Mouse (Mus musculus) right cerebral cortex, postnatal 25 days (tissue): ENCODE measurements around the gene Pkmyt1.
"Not testable (repeated sequence)": the region's sequence is repeated elsewhere in the genome, so short reads cannot be mapped to it uniquely, and the experiment has no call there.

Source experiments
- DNase-seq: peaks from one replicate; pipeline ENCODE4 v3.0.0; 2022

Gene Pkmyt1

DNA sequence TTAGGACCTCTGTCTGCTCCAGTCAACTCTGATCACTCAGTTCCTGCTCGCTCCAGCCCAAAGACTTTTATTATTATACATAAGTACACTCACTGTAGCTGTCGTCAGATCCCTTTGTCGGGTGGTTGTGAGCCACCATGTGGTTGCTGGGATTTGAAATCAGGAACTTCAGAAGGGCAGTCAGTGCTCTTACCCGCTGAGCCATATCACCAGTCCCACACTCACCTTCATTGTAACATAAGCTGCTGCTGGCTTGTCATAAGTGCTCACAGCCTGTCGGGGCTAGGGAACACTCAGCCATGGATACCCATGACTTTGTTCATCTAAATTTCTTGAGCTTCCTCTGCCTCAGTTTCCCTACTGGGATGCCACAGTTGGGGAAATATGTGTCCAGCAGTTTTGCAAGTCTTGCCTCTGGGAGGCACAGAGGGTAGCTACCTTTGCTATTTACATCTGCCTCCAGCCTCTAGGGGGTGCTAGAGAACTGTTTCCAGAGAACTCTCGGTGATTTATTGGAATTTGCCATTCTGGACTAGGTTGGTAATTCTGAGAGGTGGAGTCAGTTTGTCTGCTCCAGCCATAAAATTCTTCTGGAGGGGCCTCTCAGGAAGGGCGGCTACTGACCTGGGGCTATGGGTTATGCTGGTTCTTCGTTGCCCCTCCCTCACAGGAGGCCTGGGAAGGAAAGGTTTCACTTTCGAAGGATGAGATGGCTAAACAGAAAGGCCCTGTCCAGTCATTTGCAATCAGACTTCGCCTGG is 22.7 kb downstream of the Pkmyt1 start:
- DNase-seq: peak; percentile 50

DNA sequence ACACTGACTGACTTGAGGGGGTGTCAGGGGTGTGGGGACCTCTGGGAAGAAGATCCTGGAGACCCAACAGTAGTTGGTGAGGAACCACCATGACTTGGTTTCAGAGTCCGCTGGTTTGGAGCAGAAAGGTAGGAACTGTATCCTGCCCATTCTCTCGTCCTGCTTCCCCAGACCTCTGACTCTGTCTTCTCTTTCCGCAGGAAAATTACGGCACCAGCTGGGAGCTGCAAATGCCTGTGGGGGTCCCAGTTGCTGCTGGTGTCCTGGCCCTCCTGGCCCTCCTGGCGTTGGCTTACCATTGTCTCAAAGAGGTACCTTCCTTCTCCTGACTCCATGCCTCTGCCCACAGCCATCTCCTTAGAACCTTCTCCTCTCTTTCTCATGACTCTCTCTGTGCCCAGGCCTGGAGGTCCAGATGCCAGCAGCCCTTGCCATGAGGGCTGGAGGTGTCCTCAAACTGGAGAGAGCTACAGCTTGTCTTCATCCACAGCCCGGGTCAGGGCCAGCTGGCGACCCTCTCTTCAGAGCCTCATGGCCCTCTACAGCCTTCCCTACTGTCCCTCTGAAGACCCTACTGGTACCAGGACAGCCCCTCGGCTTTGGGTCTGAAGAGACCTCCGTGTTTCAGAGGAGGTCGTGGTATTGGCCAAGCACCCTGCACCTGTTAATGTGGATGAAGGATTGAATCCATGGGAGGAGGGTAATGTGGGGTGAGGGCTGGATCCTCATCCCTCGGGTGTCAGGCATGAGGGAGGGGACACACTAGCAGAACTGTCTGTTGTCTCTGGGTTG is 23.5 kb downstream of the Pkmyt1 start:
- DNase-seq: no peak

DNA sequence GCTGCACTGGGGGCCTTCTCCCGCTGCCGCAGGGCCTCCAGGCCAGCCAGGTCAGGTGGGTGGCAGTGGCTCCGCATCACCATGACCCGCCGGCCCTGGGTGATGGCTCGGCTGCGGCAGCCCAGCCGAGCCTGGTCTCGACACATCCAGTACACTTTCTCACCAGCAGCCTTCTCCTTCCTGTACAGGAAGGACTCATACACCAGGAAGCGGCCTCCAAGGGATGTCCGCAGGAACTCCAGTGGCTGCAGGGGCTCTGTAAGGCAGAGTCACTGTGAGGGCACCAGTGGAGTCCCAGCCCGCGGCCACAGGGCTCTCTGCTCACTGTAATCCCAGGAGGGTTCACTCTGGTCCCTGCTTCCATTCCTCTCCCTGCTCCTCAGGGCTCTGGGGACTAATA is 29.6 kb downstream of the Pkmyt1 start:
- DNase-seq: no peak

DNA sequence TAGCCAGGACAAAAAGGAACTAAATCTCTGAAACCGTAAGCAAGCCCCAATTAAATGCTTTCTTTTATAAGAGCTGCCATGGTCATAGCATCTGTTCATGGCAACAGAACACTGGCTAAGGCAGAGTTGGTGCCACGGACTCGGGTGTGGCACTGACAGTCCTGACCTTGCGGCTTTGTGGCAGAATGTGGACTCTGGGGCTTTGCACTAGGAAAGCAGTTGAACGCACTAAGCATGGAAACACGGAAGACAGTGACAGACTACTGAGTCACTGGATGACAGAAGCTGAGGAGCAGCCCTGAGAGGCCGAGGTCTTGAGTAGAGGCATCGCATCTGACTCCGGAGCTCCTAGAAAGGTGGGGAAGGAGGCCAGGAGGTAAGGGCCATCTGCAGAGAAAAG is 31.4 kb downstream of the Pkmyt1 start:
- no peak for DNase-seq

DNA sequence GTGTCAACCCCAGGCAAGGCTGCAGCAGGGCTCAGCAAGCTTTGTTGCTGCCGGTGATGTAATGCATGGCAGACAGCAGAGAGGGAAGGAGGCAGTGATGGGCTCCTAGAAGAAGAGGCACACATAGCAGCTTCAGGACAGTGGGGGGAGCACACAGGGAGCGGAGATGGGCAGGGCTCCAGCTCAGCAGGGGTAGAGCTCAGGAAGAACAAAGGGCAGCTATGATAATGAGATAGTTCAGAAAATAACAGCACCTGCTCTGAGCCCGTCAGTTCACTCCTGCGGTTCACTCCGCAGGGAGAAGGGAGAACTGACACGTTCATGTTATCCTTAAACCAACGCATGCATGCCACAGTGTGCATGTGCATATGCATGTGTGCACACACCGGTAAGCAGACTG is 32.7 kb downstream of the Pkmyt1 start:
- no peak for DNase-seq

DNA sequence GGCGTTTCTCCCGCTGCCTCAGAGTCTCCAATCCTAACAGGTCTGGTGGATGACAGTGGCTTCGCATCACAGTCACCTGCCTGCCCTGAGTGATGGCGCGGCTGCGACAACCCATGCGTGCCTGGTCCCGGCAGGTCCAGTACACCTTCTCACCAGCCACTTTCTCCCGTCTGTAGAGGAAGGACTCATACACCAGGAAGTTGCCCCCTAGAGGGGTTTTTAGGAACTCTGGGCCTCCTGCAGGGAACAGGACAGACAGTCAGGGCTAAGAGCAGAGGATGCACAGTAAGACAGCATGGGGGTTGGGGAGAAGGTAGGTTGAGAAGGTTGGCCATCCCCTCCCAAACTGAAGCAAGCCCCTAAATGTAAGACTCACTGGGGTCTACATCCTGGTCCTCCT is 34.1 kb downstream of the Pkmyt1 start:
- no peak for DNase-seq

DNA sequence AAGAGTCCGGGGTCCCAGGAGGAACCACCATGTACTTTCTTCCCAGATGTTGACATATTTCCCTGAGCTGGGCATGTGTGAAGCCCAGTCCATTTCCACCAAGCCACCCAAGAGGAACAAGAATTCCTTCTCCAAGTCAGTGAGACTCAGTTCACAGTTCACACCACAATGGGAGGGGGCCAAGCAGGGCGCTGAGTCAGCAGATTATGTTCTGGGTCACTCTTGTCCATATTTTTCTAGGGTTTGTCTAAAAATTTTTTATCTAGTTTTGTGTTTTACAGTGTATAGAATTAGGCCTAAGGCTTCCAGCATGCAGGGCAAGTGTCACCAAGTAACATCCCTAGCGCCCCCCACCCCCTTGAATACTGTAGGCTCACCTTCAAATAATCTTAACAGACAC is 35.0 kb downstream of the Pkmyt1 start:
- no peak for DNase-seq

DNA sequence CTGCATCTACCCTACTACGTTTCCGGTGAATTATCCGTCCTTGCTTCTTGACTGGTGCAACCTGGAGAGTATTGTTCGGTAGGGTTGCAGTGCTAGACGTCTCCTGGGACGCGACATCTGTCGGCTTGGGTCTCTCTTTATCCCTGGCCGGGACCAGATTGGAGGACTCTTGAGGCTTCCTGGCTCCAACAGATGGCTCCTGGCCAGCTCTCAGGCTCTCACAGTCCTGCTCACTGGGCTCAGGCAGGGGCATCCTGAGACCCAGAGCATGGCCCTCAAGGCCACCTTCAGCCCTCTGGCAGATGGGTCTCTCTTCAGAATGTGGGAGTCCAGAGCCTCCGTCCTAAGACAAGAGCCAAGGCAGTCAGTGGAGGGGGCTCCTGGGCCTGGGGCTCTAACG is 36.8 kb downstream of the Pkmyt1 start:
- DNase-seq: no peak

DNA sequence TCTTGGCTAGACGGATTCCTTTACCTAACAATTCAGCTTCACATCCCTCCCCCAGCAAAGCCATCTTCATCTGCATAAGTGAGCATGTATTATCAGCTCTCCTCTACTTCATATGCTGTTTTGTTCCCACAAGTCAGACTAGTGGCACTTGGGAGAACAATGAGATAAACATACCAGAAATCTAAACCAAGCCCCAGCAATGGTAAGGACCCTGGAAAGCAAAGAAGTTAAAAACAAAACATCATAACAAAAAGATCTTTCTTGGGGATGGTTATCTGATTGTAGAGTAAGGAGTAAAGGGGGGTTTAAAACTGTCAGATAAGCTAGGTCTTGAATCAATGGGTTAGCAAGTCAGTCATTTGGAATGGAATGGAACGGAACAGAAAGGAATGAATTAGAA is 44.4 kb downstream of the Pkmyt1 start:
- no peak for DNase-seq

DNA sequence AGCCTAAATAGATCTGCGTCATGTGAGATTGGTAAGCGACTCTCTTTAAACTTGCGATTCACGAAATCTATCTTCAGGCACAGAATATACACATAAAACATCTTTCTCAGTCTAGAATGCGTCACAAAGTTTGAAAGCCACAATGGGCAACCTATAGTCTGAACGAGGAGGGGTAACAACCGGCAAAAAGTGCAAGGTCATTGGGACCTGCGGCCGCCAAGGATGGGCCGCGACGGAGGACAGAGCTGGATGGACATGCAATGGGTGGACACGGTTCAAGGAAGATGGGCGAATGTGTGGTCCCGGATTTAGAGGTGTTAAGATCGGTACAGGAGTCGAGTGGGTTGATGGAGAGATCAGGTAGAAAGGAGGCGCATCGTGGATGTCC is 44.8 kb downstream of the Pkmyt1 start:
- peak; percentile 30 for DNase-seq

DNA sequence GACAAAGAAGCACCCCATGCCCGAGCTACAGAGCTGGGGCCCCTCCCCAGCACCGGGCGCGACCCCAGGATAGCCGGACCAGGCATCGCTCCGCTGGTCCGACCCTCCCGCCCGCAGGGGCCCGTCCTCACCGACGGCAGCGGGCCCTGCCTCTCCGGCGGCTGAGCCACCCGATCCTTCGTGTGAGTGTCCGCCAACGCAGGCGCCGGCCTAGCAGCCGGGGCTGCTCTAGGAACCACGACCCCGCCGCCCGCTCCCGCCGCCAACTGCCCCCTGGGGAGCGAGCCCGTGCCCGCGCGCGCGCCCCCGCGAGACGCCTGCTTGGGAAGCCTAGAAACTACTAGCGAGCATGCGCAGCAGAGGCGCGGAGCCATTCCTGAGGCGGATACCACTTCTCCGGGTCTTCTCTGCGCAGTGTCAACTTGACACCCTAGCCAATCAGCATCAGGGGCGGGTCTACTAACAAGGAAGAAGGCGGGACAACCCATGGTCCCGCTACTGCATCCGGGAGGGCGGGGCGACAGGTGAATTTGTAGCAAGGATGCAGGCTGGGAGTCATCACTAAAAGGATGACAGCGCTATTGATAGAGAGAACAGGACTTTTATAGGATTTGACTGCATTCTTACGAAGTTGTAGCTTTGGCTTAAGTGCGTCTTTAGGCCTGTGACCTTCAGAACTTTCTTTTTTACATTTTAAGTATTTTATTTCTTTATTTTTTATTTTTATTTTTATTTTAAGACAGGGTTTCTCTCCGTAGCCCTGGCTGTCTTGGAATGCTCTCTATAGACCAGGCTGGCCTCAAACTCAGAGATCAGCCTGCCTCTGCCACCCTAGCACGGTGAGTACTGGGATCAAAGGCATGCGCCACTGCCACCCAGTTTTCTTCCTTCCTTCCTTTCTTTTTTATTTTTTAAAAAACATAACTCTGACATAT is 45.4 kb downstream of the Pkmyt1 start, which contains the start of gene Flywch1:
TSS of gene Flywch1 (minus strand) at position 319 of the 935 bp plus-strand sequence.
- DNase-seq: peak; percentile 97

DNA sequence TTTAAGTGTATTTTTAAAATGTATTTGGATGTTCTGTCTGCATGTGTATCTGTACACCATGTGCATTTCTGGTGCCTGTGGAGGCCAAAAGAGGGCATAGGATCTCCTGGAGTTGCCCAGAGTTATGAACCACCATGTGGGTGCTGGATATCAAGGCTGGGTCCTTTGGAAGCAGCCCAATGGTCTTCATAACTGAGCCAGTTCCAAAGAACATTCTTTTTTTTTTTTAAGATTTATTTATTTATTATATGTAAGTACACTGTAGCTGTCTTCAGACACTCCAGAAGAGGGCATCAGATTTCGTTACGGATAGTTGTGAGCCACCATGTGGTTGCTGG is 46.1 kb downstream of the Pkmyt1 start:
- not testable (repeated sequence) for DNase-seq

DNA sequence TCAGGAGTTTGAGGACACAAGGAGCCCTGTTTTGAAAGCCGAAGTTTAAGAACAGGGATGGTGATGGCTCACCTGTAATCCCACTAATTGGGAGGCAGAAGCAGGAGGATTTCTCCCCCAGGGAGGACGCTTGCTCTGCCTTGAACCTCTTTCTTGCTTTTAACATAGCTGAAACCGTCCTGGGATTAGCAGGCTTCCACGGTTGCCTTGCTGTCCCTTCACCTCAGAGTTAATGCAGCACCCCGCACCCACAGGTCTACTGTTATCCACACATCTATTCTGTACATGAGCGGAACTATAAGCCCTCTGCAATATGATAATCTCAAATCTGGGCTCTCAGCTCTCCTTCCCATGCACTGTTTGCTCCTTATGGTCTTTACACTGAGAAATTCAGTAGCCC is 47.5 kb downstream of the Pkmyt1 start:
- no peak for DNase-seq

DNA sequence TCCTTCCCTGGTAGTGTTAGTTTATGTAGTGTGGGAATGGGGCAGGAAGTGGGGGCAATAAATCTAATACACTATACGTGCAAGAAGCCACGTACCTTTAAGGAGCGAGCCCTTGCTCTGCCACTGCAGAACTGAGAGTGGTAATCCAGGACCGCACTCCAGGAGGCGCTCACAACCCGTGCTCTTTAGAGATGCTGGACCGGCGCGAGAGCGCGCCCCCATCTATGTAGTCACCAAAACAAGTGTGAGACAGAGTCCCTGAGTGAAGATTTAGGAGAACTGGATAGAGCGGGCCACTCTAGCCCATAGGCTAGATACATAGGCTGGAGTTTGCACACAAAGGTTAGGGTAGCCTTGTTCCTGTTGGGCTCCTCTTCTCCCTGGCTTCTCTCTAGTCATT is 48.0 kb downstream of the Pkmyt1 start:
- DNase-seq: peak; percentile 76

DNA sequence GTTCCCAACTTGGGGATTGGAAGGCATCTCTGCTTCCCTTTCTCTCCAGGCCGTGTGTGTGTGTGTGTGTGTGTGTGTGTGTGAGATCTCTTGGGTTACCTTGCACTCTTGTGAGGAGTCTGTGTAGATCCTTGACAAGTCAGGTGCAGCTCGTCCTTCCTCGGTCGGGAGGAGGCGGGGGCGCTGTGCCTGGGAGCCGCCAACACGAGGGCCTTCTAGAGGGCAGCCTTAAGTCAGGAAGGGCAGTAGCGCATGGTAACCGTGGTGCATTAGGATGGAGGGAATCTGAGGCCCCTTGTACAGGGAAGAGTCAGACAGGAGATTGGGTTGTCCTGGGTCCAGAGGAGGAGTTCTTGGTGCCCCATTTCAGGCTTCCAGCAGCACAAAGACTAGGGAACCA is 50.1 kb downstream of the Pkmyt1 start:
- no peak for DNase-seq

DNA sequence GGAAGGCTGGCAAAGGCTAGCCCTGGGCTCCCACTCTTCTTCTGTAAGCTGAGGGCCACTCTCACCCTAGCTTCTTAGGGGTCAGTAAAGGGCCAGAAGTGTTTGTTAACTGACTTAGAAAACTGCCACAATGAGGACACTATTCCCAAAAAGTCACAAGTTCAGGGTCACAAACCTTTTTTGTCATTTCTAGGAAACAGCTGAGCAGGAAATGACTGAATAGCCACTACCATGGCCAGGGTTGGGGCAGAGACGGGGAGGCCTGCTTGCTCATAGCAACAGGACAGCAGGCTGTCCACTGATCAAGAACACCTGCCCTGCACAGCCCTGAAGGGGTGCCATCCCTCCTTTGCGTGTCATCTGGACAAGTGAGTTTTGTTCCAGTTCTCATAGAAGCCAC is 51.0 kb downstream of the Pkmyt1 start:
- no peak for DNase-seq

DNA sequence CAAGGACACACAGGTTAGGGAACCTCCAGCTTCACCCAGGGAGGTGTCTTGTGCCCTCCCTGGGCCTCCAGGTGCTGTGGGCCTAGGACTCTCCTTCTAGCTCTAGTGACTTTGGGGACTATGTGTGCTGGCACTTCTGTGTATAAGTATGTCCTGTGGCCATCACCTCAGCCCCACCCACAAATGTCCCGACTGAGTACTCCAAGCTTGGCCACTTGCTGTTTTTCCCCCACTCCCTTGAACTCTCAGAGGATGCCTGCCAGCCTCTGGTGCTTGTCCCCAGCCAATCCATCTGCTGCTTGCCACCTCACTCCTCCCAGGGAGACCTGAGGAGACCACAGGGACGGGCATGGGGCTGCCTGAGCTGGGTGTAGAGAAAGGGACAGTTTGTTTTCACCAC is 52.3 kb downstream of the Pkmyt1 start:
- no peak for DNase-seq

DNA sequence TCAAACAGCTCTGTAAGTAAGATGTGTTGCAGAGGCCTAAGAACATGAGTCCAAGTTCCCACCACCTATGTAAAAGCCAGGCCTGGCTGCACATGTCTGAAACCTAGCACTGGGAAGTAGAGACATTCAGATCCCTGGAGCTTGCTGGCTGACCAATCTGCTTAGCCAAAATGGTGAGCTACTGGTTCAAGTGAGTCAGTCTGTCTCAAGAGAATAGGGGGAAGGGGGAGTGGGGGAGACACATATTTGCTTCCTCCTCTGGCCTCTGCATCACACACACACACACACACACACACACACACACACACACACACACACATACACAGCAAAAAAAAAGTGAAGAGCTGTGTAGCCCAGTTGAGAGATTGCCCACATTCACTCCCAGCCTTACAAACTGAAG is 57.2 kb downstream of the Pkmyt1 start:
- no peak for DNase-seq

DNA sequence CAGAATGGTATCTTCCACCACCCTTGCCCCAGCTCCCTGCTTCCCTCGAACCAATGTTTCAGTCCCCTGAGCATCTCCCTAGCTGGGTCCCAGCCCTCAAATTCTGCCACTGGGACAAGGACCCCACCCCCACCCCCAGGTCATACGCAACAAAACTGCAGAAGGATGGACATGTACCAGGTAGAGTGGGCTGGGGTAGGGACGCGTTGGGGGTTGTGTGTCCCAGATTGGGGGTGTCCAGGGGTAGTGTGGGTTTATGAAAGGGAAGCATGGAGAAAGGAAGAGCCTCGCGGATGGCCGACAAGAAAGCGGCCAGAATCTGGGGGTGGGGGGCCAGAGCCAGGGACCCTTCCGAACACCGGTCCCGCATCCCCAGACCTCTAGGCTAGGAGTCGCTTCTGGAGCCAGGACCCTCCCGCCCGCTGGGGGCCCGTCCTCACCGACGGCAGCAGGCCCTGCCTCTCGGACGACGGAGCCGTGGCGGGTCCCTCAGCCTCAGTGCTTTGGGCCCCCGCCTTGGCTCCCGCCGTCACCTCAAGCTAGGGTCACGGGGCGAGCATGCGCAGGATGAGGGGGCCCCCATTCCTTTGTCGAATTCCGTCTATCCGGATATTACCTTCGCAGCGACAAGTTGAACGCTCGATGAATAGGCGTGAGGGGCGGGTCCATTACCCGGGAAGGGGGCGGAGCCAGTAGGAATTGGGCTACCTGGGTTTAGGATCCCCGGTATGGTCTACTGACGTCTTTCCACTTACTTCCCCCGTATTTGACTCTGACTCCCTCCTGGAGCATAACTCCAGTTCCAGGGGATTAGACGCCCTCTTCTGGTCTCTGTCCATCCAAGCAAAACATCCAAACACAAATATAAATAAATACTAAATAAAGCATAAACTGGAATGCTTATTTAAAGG is 59.7 kb downstream of the Pkmyt1 start, which contains the start of gene Flywch2:
TSS of gene Flywch2 (minus strand) at position 521 of the 911 bp plus-strand sequence.
- peak; percentile 88 for DNase-seq
